Mouse (Mus musculus) liver, embryonic 16.5 days (tissue): Measurements from ENCODE around the gene Rasip1. TPM values are rescaled to one million over a fixed set of nuclear protein-coding genes. Genes with fewer than 3 reads are reported as not detected.
"Not testable (repeated sequence)": the region's sequence is repeated elsewhere in the genome, so short reads cannot be mapped to it uniquely, and the experiment has no call there.

Experiments used
- ATAC-seq: fragments of 200-750 bp; cut with Nextera tagmentation; 2 replicates; pipeline ENCODE4 v1.8.0; 2017; ENCODE audit warnings: low read depth, mild to moderate bottlenecking, moderate number of reproducible peaks, moderate library complexity
- H3K27ac ChIP-seq: fragments of 300-500 bp; sonication (generic); 2 replicates; pipeline ENCODE4 v1.5.1; 2014; ENCODE audit warnings: mild to moderate bottlenecking, low read length
- H3K27me3 ChIP-seq: fragments of 300-500 bp; sonication (generic); 2 replicates; pipeline ENCODE4 v1.6.1; 2014; ENCODE audit warnings: low read depth, low read length, mixed read lengths; ENCODE audit not compliant: control insufficient read depth, insufficient read depth
- H3K36me3 ChIP-seq: fragments of 300-500 bp; sonication (generic); 2 replicates; pipeline ENCODE4 v1.6.1; 2014; ENCODE audit warnings: mild to moderate bottlenecking; ENCODE audit not compliant: control insufficient read depth, insufficient read depth
- H3K4me1 ChIP-seq: fragments of 300-500 bp; sonication (generic); 2 replicates; pipeline ENCODE4 v1.6.1; 2014; ENCODE audit warnings: low read depth, low read length, mixed read lengths; ENCODE audit not compliant: control insufficient read depth
- H3K4me2 ChIP-seq: fragments of 300-500 bp; sonication (generic); 2 replicates; pipeline ENCODE4 v1.6.1; 2014; ENCODE audit warnings: low read depth, low read length, mixed read lengths
- H3K4me3 ChIP-seq: fragments of 300-500 bp; sonication (generic); 2 replicates; pipeline ENCODE4 v1.5.1; 2014; ENCODE audit warnings: low read depth, mild to moderate bottlenecking, low read length
- H3K9ac ChIP-seq: fragments of 300-500 bp; sonication (generic); 2 replicates; pipeline ENCODE4 v1.6.1; 2014; ENCODE audit warnings: low read depth, low read length
- H3K9me3 ChIP-seq: fragments of 300-500 bp; sonication (generic); replicated peaks from 2 replicates; pipeline ENCODE4 v1.6.1; 2016; ENCODE audit warnings: low read length; ENCODE audit not compliant: control insufficient read depth
- WGBS: fragments of 180-500 bp; shearing (Covaris S2); extraction: QIAGEN DNeasy Blood & Tissue Kit; methylation state at CpG from one replicate; pipeline ENCODE4 v1.1.7; 2014; ENCODE audit not compliant: insufficient replicate concordance; 5-methylcytosine and 5-hydroxymethylcytosine counted together
- polyA plus RNA-seq: library from polyadenylated mRNA; unstranded; fragments of >200 nt; fragmentation: Nextera tagmentation; extraction: Ambion mirVana; gene quantifications from 2 replicates; pipeline ENCODE4 v1.2.1, GENCODE M21; 2015

The Rasip1 gene
- polyA plus RNA-seq, 1 experiment from 2014 or later: 1.8 TPM

GRCm38 (mm10) chr7:45646671-45647070, 19.4 kb downstream of the Rasip1 start:
- Histone ChIP-seq H3K4me3 (no peak overlapping the region), H3K4me2 (no peak overlapping the region), H3K9ac (no peak overlapping the region), H3K9me3 (no peaks in the 10 kb centered on the region), H3K27ac (no peak overlapping the region), H3K36me3 (no peaks in the 10 kb centered on the region), H3K4me1 (peaks cover 7% of the 10 kb centered on the region; the same call in 1 of the 2 replicates), H3K27me3 (peaks cover 6% of the 10 kb centered on the region; the same call in 1 of the 2 replicates)
- ATAC-seq: no peak
- 66% methylated on average over 4 of the region's 4 CpGs for WGBS

GRCm38 (mm10) chr7:45649351-45649750, 22.1 kb downstream of the Rasip1 start:
- H3K27me3 ChIP-seq: 0 out of 2 replicates have a peak, but pooled peaks cover 2% of the 10 kb centered on the region
- no peaks in the 10 kb centered on the region for H3K36me3 ChIP-seq
- no peak overlapping the region for H3K4me2 ChIP-seq
- no peak overlapping the region for H3K27ac ChIP-seq
- no peak overlapping the region for H3K9ac ChIP-seq
- H3K9me3 ChIP-seq: no peaks in the 10 kb centered on the region
- WGBS: 62% methylated on average over 8 of the region's 8 CpGs
- no peaks in the 10 kb centered on the region for H3K4me1 ChIP-seq
- no peak overlapping the region for H3K4me3 ChIP-seq
- no peak for ATAC-seq

- H3K4me1 ChIP-seq, H3K36me3 ChIP-seq, H3K9me3 ChIP-seq, H3K4me2 ChIP-seq, ATAC-seq, H3K4me3 ChIP-seq, H3K9ac ChIP-seq, H3K27ac ChIP-seq, H3K27me3 ChIP-seq: not testable (repeated sequence)
- 79% methylated on average over 19 of the region's 20 CpGs for WGBS
These were observed 23.2 kb downstream of the Rasip1 start for GRCm38 (mm10) chr7:45650484-45650883.

- ATAC-seq: no peak
- no peaks in the 10 kb centered on the region for H3K27me3 ChIP-seq
- H3K27ac ChIP-seq: no peak overlapping the region
- H3K9me3 ChIP-seq: no peaks in the 10 kb centered on the region; the same call in 1 of the 2 replicates
- peak overlapping the region; percentile 24 for H3K4me2 ChIP-seq
- H3K9ac ChIP-seq: no peak overlapping the region
- no peaks in the 10 kb centered on the region for H3K4me1 ChIP-seq
- no peak overlapping the region for H3K4me3 ChIP-seq
- 37% methylated on average over 17 of the region's 17 CpGs for WGBS
- H3K36me3 ChIP-seq: no peaks in the 10 kb centered on the region
These were observed 27.2 kb downstream of the Rasip1 start for GRCm38 (mm10) chr7:45654424-45655047.

- no peak overlapping the region for H3K4me2 ChIP-seq
- H3K27ac ChIP-seq: no peak overlapping the region
- H3K27me3 ChIP-seq: no peaks in the 10 kb centered on the region
- H3K4me1 ChIP-seq: no peaks in the 10 kb centered on the region
- H3K4me3 ChIP-seq: no peak overlapping the region
- ATAC-seq: no peak
- no peak overlapping the region for H3K9ac ChIP-seq
- H3K9me3 ChIP-seq: no peaks in the 10 kb centered on the region; the same call in 1 of the 2 replicates
- H3K36me3 ChIP-seq: no peaks in the 10 kb centered on the region
- 45% methylated on average over 11 of the region's 11 CpGs for WGBS
These were observed 33.6 kb downstream of the Rasip1 start for GRCm38 (mm10) chr7:45660746-45661478.

GRCm38 (mm10) chr7:45661702-45662101, 34.4 kb downstream of the Rasip1 start:
- H3K9ac ChIP-seq, H3K4me2 ChIP-seq, H3K4me1 ChIP-seq, H3K27me3 ChIP-seq, H3K9me3 ChIP-seq, ATAC-seq, H3K27ac ChIP-seq, H3K36me3 ChIP-seq, H3K4me3 ChIP-seq: not testable (repeated sequence)
- 63% methylated on average over 6 of the region's 6 CpGs for WGBS

GRCm38 (mm10) chr7:45665303-45666138, 38.2 kb downstream of the Rasip1 start:
- Histone ChIP-seq H3K9me3 (no peaks in the 10 kb centered on the region), H3K9ac (no peak overlapping the region), H3K4me3 (no peak overlapping the region), H3K4me2 (no peak overlapping the region), H3K36me3 (no peaks in the 10 kb centered on the region), H3K4me1 (no peaks in the 10 kb centered on the region), H3K27ac (no peak overlapping the region), H3K27me3 (no peaks in the 10 kb centered on the region)
- no peak for ATAC-seq
- WGBS: 59% methylated on average over 13 of the region's 13 CpGs

- Histone ChIP-seq H3K27ac (no peak within 1 kb of the TSS), H3K4me1 (no peaks in the 10 kb centered on the region), H3K4me2 (no peak within 1 kb of the TSS), H3K9me3 (no peaks in the 10 kb centered on the region), H3K36me3 (no peaks in the 10 kb centered on the region), H3K4me3 (no peak within 1 kb of the TSS), H3K27me3 (no peaks in the 10 kb centered on the region), H3K9ac (no peak within 1 kb of the TSS)
- 72% methylated on average over 7 of the region's 7 CpGs for WGBS
- no peak for ATAC-seq
These were observed 38.9 kb downstream of the Rasip1 start, which contains the start of gene Fut2 for GRCm38 (mm10) chr7:45666161-45666560. Gene Fut2 (minus strand): TSS chr7:45666394.
